Comparison of ENCODE assay signal across 8 mouse cellular contexts in genomic region chr13:74341036-74341435, GRCm38 (mm10). TPM values are rescaled to one million over a fixed set of nuclear protein-coding genes. Genes with fewer than 3 reads are reported as not detected.
DNase-seq lines count a peak whose midpoint lies in the region; ATAC-seq and TF ChIP-seq lines count a peak whose summit lies in the region.

No protein-coding gene starts in this region.

- peak; percentile 57; the same call in 1 of the 2 replicates for ATAC-seq in forebrain, embryonic 13.5 days
- ATAC-seq in forebrain, embryonic 12.5 days (ENCODE audit: low FRiP score), result no peak; the same call in 1 of the 2 replicates
- ATAC-seq in forebrain, postnatal 0 days, result peak; percentile 74
- ATAC-seq in midbrain, embryonic 12.5 days (ENCODE audit: low FRiP score, low read depth), result peak; percentile 27; the same call in 1 of the 2 replicates

- no peak overlapping the region for H3K4me2 ChIP-seq in forebrain, embryonic 13.5 days
- H3K4me2 ChIP-seq in forebrain, embryonic 12.5 days, result no peak overlapping the region
- no peak overlapping the region for H3K4me2 ChIP-seq in forebrain, postnatal 0 days (ENCODE audit: low read depth)
- no peak overlapping the region for H3K4me2 ChIP-seq in midbrain, embryonic 12.5 days (replicated peaks)

- WGBS in forebrain, embryonic 13.5 days, result 53% methylated on average over 3 of the region's 3 CpGs
- WGBS in forebrain, embryonic 12.5 days, result 47% methylated on average over 3 of the region's 3 CpGs
- 47% methylated on average over 3 of the region's 3 CpGs for WGBS in forebrain, postnatal 0 days
- WGBS in midbrain, embryonic 12.5 days, result 55% methylated on average over 3 of the region's 3 CpGs

- H3K4me3 ChIP-seq in forebrain, embryonic 13.5 days, result no peak overlapping the region
- H3K4me3 ChIP-seq in forebrain, embryonic 12.5 days (replicated peaks), result no peak overlapping the region
- H3K4me3 ChIP-seq in forebrain, postnatal 0 days (ENCODE audit: low read depth, low read length), result no peak overlapping the region
- no peak overlapping the region for H3K4me3 ChIP-seq in midbrain, embryonic 12.5 days

- H3K36me3 ChIP-seq in forebrain, embryonic 13.5 days (ENCODE audit: poor library complexity, severe bottlenecking), result peaks cover 65% of the 10 kb centered on the region
- peaks cover 60% of the 10 kb centered on the region for H3K36me3 ChIP-seq in forebrain, embryonic 12.5 days (replicated peaks)
- H3K36me3 ChIP-seq in forebrain, postnatal 0 days (ENCODE audit: insufficient read depth), result peaks cover 60% of the 10 kb centered on the region
- H3K36me3 ChIP-seq in midbrain, embryonic 12.5 days, result peaks cover 62% of the 10 kb centered on the region

- H3K4me1 ChIP-seq in forebrain, embryonic 13.5 days, result no peaks in the 10 kb centered on the region
- no peaks in the 10 kb centered on the region for H3K4me1 ChIP-seq in forebrain, embryonic 12.5 days
- H3K4me1 ChIP-seq in forebrain, postnatal 0 days (ENCODE audit: insufficient read depth), result no peaks in the 10 kb centered on the region
- H3K4me1 ChIP-seq in midbrain, embryonic 12.5 days, result no peaks in the 10 kb centered on the region

- H3K27ac ChIP-seq in forebrain, embryonic 13.5 days, result no peak overlapping the region
- no peak overlapping the region for H3K27ac ChIP-seq in forebrain, embryonic 12.5 days
- H3K27ac ChIP-seq in forebrain, postnatal 0 days (ENCODE audit: low read depth, low read length), result no peak overlapping the region
- no peak overlapping the region for H3K27ac ChIP-seq in midbrain, embryonic 12.5 days (replicated peaks)

- H3K9me3 ChIP-seq in forebrain, embryonic 13.5 days (replicated peaks), result no peaks in the 10 kb centered on the region
- no peaks in the 10 kb centered on the region for H3K9me3 ChIP-seq in forebrain, embryonic 12.5 days
- no peaks in the 10 kb centered on the region for H3K9me3 ChIP-seq in forebrain, postnatal 0 days (ENCODE audit: low read length)
- H3K9me3 ChIP-seq in midbrain, embryonic 12.5 days, result no peaks in the 10 kb centered on the region

- TF ChIP-seq CTCF in forebrain, postnatal 0 days (IDR thresholded peaks at IDR 0.05; ENCODE audit: low read depth), result peak; percentile 74

- DNase-seq in 3T3-L1 (ENCODE audit: low read depth, low spot score), result peak; percentile 74
- peak; percentile 36 for DNase-seq in WW6 (ENCODE audit: low read depth, low spot score)
- peak; percentile 42 for DNase-seq in forebrain, postnatal 0 days
- DNase-seq in kidney, postnatal 14 days, result peak; percentile 47
- no peak for DNase-seq in frontal cortex, postnatal 10 days (ENCODE audit: low spot score in 2 of 2)

- no peaks in the 10 kb centered on the region for H3K27me3 ChIP-seq in forebrain, embryonic 13.5 days
- H3K27me3 ChIP-seq in forebrain, embryonic 12.5 days, result no peaks in the 10 kb centered on the region
- H3K27me3 ChIP-seq in forebrain, postnatal 0 days (ENCODE audit: insufficient read depth, low read length), result no peaks in the 10 kb centered on the region
- H3K27me3 ChIP-seq in midbrain, embryonic 12.5 days, result no peaks in the 10 kb centered on the region

- H3K9ac ChIP-seq in forebrain, embryonic 13.5 days, result no peak overlapping the region
- H3K9ac ChIP-seq in forebrain, embryonic 12.5 days, result no peak overlapping the region
- H3K9ac ChIP-seq in forebrain, postnatal 0 days, result no peak overlapping the region
- no peak overlapping the region for H3K9ac ChIP-seq in midbrain, embryonic 12.5 days (replicated peaks)

RNA-seq across cellular contexts. Expression of gene Sdha, which starts 9.0 kb away (rescaled TPM):
- polyA plus RNA-seq in forebrain, embryonic 13.5 days (2015; fragmentation: Nextera tagmentation; extraction: Ambion mirVana), result 228 and 243 TPM in 2 replicates
- polyA plus RNA-seq in forebrain, embryonic 12.5 days (2016; fragmentation: Nextera tagmentation; extraction: Ambion mirVana), result 231 and 233 TPM in 2 replicates
- total RNA-seq in forebrain, postnatal 0 days (2014; rRNA removed), result 91.5 and 166 TPM in 2 replicates
- 157 and 179 TPM in 2 replicates for polyA plus RNA-seq in forebrain, postnatal 0 days (2015; fragmentation: Nextera tagmentation; extraction: Ambion mirVana)
- polyA plus RNA-seq in midbrain, embryonic 12.5 days (2016; fragmentation: Nextera tagmentation; extraction: Ambion mirVana), result 219 and 223 TPM in 2 replicates

RNA-seq across cellular contexts. Expression of gene Ccdc127, which starts 9.1 kb away (rescaled TPM):
- polyA plus RNA-seq in forebrain, embryonic 13.5 days (2015; fragmentation: Nextera tagmentation; extraction: Ambion mirVana), result 51.0 and 52.2 TPM in 2 replicates
- polyA plus RNA-seq in forebrain, embryonic 12.5 days (2016; fragmentation: Nextera tagmentation; extraction: Ambion mirVana), result 60.2 and 67.6 TPM in 2 replicates
- 22.2 and 34.2 TPM in 2 replicates for total RNA-seq in forebrain, postnatal 0 days (2014; rRNA removed)
- polyA plus RNA-seq in forebrain, postnatal 0 days (2015; fragmentation: Nextera tagmentation; extraction: Ambion mirVana), result 35.1 and 39.8 TPM in 2 replicates
- 57.5 and 59.2 TPM in 2 replicates for polyA plus RNA-seq in midbrain, embryonic 12.5 days (2016; fragmentation: Nextera tagmentation; extraction: Ambion mirVana)

RNA-seq across cellular contexts. Expression of gene Lrrc14b, which starts 22.8 kb away (rescaled TPM):
- not detected in 2 replicates for polyA plus RNA-seq in forebrain, embryonic 13.5 days (2015; fragmentation: Nextera tagmentation; extraction: Ambion mirVana)
- not detected in 2 replicates for polyA plus RNA-seq in forebrain, embryonic 12.5 days (2016; fragmentation: Nextera tagmentation; extraction: Ambion mirVana)
- total RNA-seq in forebrain, postnatal 0 days (2014; rRNA removed), result not detected in 2 replicates
- not detected in 2 replicates for polyA plus RNA-seq in forebrain, postnatal 0 days (2015; fragmentation: Nextera tagmentation; extraction: Ambion mirVana)
- polyA plus RNA-seq in midbrain, embryonic 12.5 days (2016; fragmentation: Nextera tagmentation; extraction: Ambion mirVana), result not detected in 2 replicates

RNA-seq across cellular contexts. Expression of gene Pdcd6, which starts 23.7 kb away (rescaled TPM):
- polyA plus RNA-seq in forebrain, embryonic 13.5 days (2015; fragmentation: Nextera tagmentation; extraction: Ambion mirVana), result 129 and 132 TPM in 2 replicates
- 105 and 114 TPM in 2 replicates for polyA plus RNA-seq in forebrain, embryonic 12.5 days (2016; fragmentation: Nextera tagmentation; extraction: Ambion mirVana)
- 97.7 and 127 TPM in 2 replicates for total RNA-seq in forebrain, postnatal 0 days (2014; rRNA removed)
- 143 TPM in 2 replicates for polyA plus RNA-seq in forebrain, postnatal 0 days (2015; fragmentation: Nextera tagmentation; extraction: Ambion mirVana)
- polyA plus RNA-seq in midbrain, embryonic 12.5 days (2016; fragmentation: Nextera tagmentation; extraction: Ambion mirVana), result 103 and 114 TPM in 2 replicates

RNA-seq across cellular contexts. Expression of gene Ahrr, which starts 48.9 kb away (rescaled TPM):
- 0.71 and 0.91 TPM in 2 replicates for polyA plus RNA-seq in forebrain, embryonic 13.5 days (2015; fragmentation: Nextera tagmentation; extraction: Ambion mirVana)
- polyA plus RNA-seq in forebrain, embryonic 12.5 days (2016; fragmentation: Nextera tagmentation; extraction: Ambion mirVana), result 1.4 and 2.0 TPM in 2 replicates
- 2.1 and 2.9 TPM in 2 replicates for total RNA-seq in forebrain, postnatal 0 days (2014; rRNA removed)
- 0.64 and 0.80 TPM in 2 replicates for polyA plus RNA-seq in forebrain, postnatal 0 days (2015; fragmentation: Nextera tagmentation; extraction: Ambion mirVana)
- polyA plus RNA-seq in midbrain, embryonic 12.5 days (2016; fragmentation: Nextera tagmentation; extraction: Ambion mirVana), result 1.1 and 1.7 TPM in 2 replicates

Comparison
In these comparisons a context has a peak if more than half of its experiments do, and no peak if none do; other contexts are left out.
1. DNase-seq: peak in 3T3-L1 (single experiment), WW6 (single experiment), forebrain, postnatal 0 days (single experiment) and kidney, postnatal 14 days (single experiment); none in frontal cortex, postnatal 10 days (0 of 2).